ENCODE assay signal across 21 mouse cellular contexts in genomic region chr3:103774009-103774408, GRCm38 (mm10). TPM values are rescaled to one million over a fixed set of nuclear protein-coding genes. Genes with fewer than 3 reads are reported as not detected.
DNase-seq lines count a peak whose midpoint lies in the region; ATAC-seq lines count a peak whose summit lies in the region.
"Had no signal": no experiment of that assay in that cellular context is flagged by ENCODE, and none has a peak within 500 bp of the region (broad histone marks: within the 10 kb centered on the region; RNA-seq: fewer than 3 reads in every experiment).

No protein-coding gene starts in this region.

- ATAC-seq in heart, embryonic 16.5 days (replicated peaks; ENCODE audit: extremely low read depth, insufficient read depth, low FRiP score), result peak; percentile 34; the same call in 1 of the 2 replicates
- no peak for ATAC-seq in midbrain, embryonic 14.5 days (ENCODE audit: low FRiP score, low TSS enrichment)
- no peak for ATAC-seq in midbrain, embryonic 11.5 days (ENCODE audit: low FRiP score)

- peaks cover 34% of the 10 kb centered on the region for H3K4me1 ChIP-seq in heart, embryonic 16.5 days (ENCODE audit: control insufficient read depth, insufficient read depth, low read length)
- no peaks in the 10 kb centered on the region for H3K4me1 ChIP-seq in midbrain, embryonic 14.5 days (ENCODE audit: control insufficient read depth, insufficient read depth, low read length)
- H3K4me1 ChIP-seq in midbrain, embryonic 11.5 days (ENCODE audit: control insufficient read depth, insufficient read depth, low read length), result no peaks in the 10 kb centered on the region
- peaks cover 24% of the 10 kb centered on the region for H3K4me1 ChIP-seq in brown adipose tissue, adult 24 weeks (ENCODE audit: control insufficient read depth, insufficient read depth, insufficient read length, low read length)
- H3K4me1 ChIP-seq: forebrain, embryonic 10.5 days; midbrain, embryonic 15.5 days; neural tube, embryonic 12.5 days had no signal

- H3K4me2 ChIP-seq in heart, embryonic 16.5 days (ENCODE audit: low read depth, low read length), result no peak overlapping the region
- H3K4me2 ChIP-seq in midbrain, embryonic 14.5 days (ENCODE audit: low read length), result no peak overlapping the region
- no peak overlapping the region for H3K4me2 ChIP-seq in midbrain, embryonic 11.5 days
- H3K4me2 ChIP-seq: embryonic facial prominence, embryonic 13.5 days; hindbrain, embryonic 14.5 days; midbrain, embryonic 15.5 days; neural tube, embryonic 12.5 days had no signal

- peak overlapping the region; percentile 98 for H3K27ac ChIP-seq in heart, embryonic 16.5 days (ENCODE audit: low read length)
- H3K27ac ChIP-seq in midbrain, embryonic 14.5 days (replicated peaks; ENCODE audit: low read depth, low read length), result no peak overlapping the region
- no peak overlapping the region for H3K27ac ChIP-seq in midbrain, embryonic 11.5 days (ENCODE audit: low read depth, low read length)
- H3K27ac ChIP-seq in brown adipose tissue, adult 24 weeks (replicated peaks; ENCODE audit: low read depth, low read length), result 0 out of 2 replicates have a peak overlapping the region, but pooled peaks have one; percentile 42
- H3K27ac ChIP-seq: embryonic facial prominence, embryonic 13.5 days; forebrain, embryonic 10.5 days; hindbrain, embryonic 14.5 days; midbrain, embryonic 15.5 days; neural tube, embryonic 12.5 days had no signal

- no peak overlapping the region for H3K9ac ChIP-seq in heart, embryonic 16.5 days (ENCODE audit: low read length)
- no peak overlapping the region for H3K9ac ChIP-seq in midbrain, embryonic 14.5 days (replicated peaks; ENCODE audit: low read length)
- H3K9ac ChIP-seq in midbrain, embryonic 11.5 days (ENCODE audit: low read length), result no peak overlapping the region
- H3K9ac ChIP-seq: embryonic facial prominence, embryonic 13.5 days; hindbrain, embryonic 14.5 days; midbrain, embryonic 15.5 days; neural tube, embryonic 12.5 days had no signal

- H3K9me3 ChIP-seq in heart, embryonic 16.5 days (replicated peaks; ENCODE audit: control insufficient read depth, low read length), result no peaks in the 10 kb centered on the region
- no peaks in the 10 kb centered on the region for H3K9me3 ChIP-seq in midbrain, embryonic 14.5 days (ENCODE audit: control insufficient read depth, low read length)
- no peaks in the 10 kb centered on the region for H3K9me3 ChIP-seq in midbrain, embryonic 11.5 days (ENCODE audit: control insufficient read depth, low read length)
- H3K9me3 ChIP-seq: embryonic facial prominence, embryonic 13.5 days; forebrain, embryonic 10.5 days; midbrain, embryonic 15.5 days; neural tube, embryonic 12.5 days had no signal

- H3K27me3 ChIP-seq in heart, embryonic 16.5 days (ENCODE audit: control insufficient read depth, insufficient read depth, low read length), result no peaks in the 10 kb centered on the region
- no peaks in the 10 kb centered on the region for H3K27me3 ChIP-seq in midbrain, embryonic 14.5 days (ENCODE audit: control insufficient read depth, insufficient read depth, low read length)
- H3K27me3 ChIP-seq in midbrain, embryonic 11.5 days (ENCODE audit: control insufficient read depth, insufficient read depth, low read length), result no peaks in the 10 kb centered on the region
- H3K27me3 ChIP-seq: embryonic facial prominence, embryonic 13.5 days; midbrain, embryonic 15.5 days; neural tube, embryonic 12.5 days had no signal

- H3K4me3 ChIP-seq in heart, embryonic 16.5 days (ENCODE audit: low read length), result no peak overlapping the region
- H3K4me3 ChIP-seq in midbrain, embryonic 14.5 days (replicated peaks; ENCODE audit: low read depth, low read length), result no peak overlapping the region
- no peak overlapping the region for H3K4me3 ChIP-seq in midbrain, embryonic 11.5 days (ENCODE audit: low read depth, low read length)
- H3K4me3 ChIP-seq in brown adipose tissue, adult 24 weeks (ENCODE audit: insufficient read depth, low read depth, low read length), result no peak overlapping the region
- H3K4me3 ChIP-seq: embryonic facial prominence, embryonic 13.5 days; forebrain, embryonic 10.5 days; midbrain, embryonic 15.5 days; neural tube, embryonic 12.5 days had no signal

- WGBS in heart, embryonic 16.5 days, result 74% methylated on average over 15 of the region's 15 CpGs
- 85% methylated on average over 15 of the region's 15 CpGs for WGBS in midbrain, embryonic 14.5 days
- WGBS in midbrain, embryonic 11.5 days, result 90% methylated on average over 15 of the region's 15 CpGs

- no peak for DNase-seq in heart, adult 8-10 months (ENCODE audit: low spot score)
- peak; percentile 8 for DNase-seq in midbrain, embryonic 14.5 days
- no peak for DNase-seq in midbrain, embryonic 11.5 days (ENCODE audit: low spot score, missing footprints)
- peak; percentile 73 for DNase-seq in thymus, postnatal 25 days
- DNase-seq in embryo, embryonic 9.5 days (ENCODE audit: extremely low spot score), result no peak
- no peak for DNase-seq in cerebellum, adult 11-12 months
- DNase-seq: cerebellum, postnatal 10 days; layer of hippocampus, adult 9-11 months; lung, postnatal 36 days had no signal

- H3K36me3 ChIP-seq in heart, embryonic 16.5 days (ENCODE audit: control insufficient read depth, insufficient read depth), result peaks cover 10% of the 10 kb centered on the region
- peaks cover 18% of the 10 kb centered on the region for H3K36me3 ChIP-seq in midbrain, embryonic 14.5 days (ENCODE audit: control insufficient read depth, insufficient read depth, low read length)
- H3K36me3 ChIP-seq in midbrain, embryonic 11.5 days (ENCODE audit: control insufficient read depth, insufficient read depth, low read length), result peaks cover 2% of the 10 kb centered on the region; the same call in 1 of the 2 replicates

RNA-seq across cellular contexts. Expression of gene Hipk1, which starts 17.4 kb away (rescaled TPM):
- 10.8 and 11.6 TPM in 2 replicates for polyA plus RNA-seq in heart, embryonic 16.5 days (2015; fragmentation: Nextera tagmentation; extraction: Ambion mirVana)
- 100 to 1,000 TPM in 1 of 4 experiments, 10 to 100 TPM in 3; 83.0 to 105 (median 93.9) TPM for total RNA-seq in heart, adult 8-10 months (2022)
- 18.9 and 22.1 TPM in 2 replicates for polyA plus RNA-seq in midbrain, embryonic 14.5 days (2014; fragmentation: Nextera tagmentation; extraction: Ambion mirVana)
- 15.9 and 16.6 TPM in 2 replicates for polyA plus RNA-seq in midbrain, embryonic 11.5 days (2014; fragmentation: Nextera tagmentation; extraction: Ambion mirVana)
- polyA plus RNA-seq in brown adipose tissue, adult 24 weeks (2012; ENCODE audit: insufficient read depth, insufficient read length, missing spikeins), result 48.2 and 54.0 TPM in 2 replicates

RNA-seq across cellular contexts. Expression of gene Gm10964, which starts 34.8 kb away (rescaled TPM):
- polyA plus RNA-seq in heart, embryonic 16.5 days (2015; fragmentation: Nextera tagmentation; extraction: Ambion mirVana), result not detected in 2 replicates
- total RNA-seq in heart, adult 8-10 months (2022), result not detected
- polyA plus RNA-seq in midbrain, embryonic 14.5 days (2014; fragmentation: Nextera tagmentation; extraction: Ambion mirVana), result not detected in 2 replicates
- not detected in 2 replicates for polyA plus RNA-seq in midbrain, embryonic 11.5 days (2014; fragmentation: Nextera tagmentation; extraction: Ambion mirVana)
- polyA plus RNA-seq in brown adipose tissue, adult 24 weeks (2012; ENCODE audit: insufficient read depth, insufficient read length, missing spikeins), result not detected in 2 replicates
- total RNA-seq: adrenal gland, adult 18-20 months; left cerebral cortex, postnatal 25 days; liver, adult 2 months had no signal
- polyA plus RNA-seq: embryonic facial prominence, embryonic 13.5 days; forebrain, embryonic 10.5 days; hindbrain, embryonic 14.5 days; kidney, embryonic 16.5 days; liver, adult 2 months; midbrain, embryonic 15.5 days; neural tube, embryonic 12.5 days; testis, adult 2 months had no signal

RNA-seq across cellular contexts. Expression of gene Dclre1b, which starts 35.2 kb away (rescaled TPM):
- polyA plus RNA-seq in heart, embryonic 16.5 days (2015; fragmentation: Nextera tagmentation; extraction: Ambion mirVana), result 17.1 and 18.7 TPM in 2 replicates
- 1 to 10 TPM; 5.3 to 9.6 (median 7.2) TPM for total RNA-seq in heart, adult 8-10 months (2022)
- polyA plus RNA-seq in midbrain, embryonic 14.5 days (2014; fragmentation: Nextera tagmentation; extraction: Ambion mirVana), result 23.0 and 29.2 TPM in 2 replicates
- polyA plus RNA-seq in midbrain, embryonic 11.5 days (2014; fragmentation: Nextera tagmentation; extraction: Ambion mirVana), result 36.3 and 44.6 TPM in 2 replicates
- 6.9 and 8.4 TPM in 2 replicates for polyA plus RNA-seq in brown adipose tissue, adult 24 weeks (2012; ENCODE audit: insufficient read depth, insufficient read length, missing spikeins)

RNA-seq across cellular contexts. Expression of gene Ap4b1, which starts 35.3 kb away (rescaled TPM):
- 16.2 and 17.2 TPM in 2 replicates for polyA plus RNA-seq in heart, embryonic 16.5 days (2015; fragmentation: Nextera tagmentation; extraction: Ambion mirVana)
- total RNA-seq in heart, adult 8-10 months (2022), result 10 to 100 TPM; 14.0 to 16.6 (median 15.9) TPM
- 20.1 and 25.4 TPM in 2 replicates for polyA plus RNA-seq in midbrain, embryonic 14.5 days (2014; fragmentation: Nextera tagmentation; extraction: Ambion mirVana)
- 22.8 and 25.6 TPM in 2 replicates for polyA plus RNA-seq in midbrain, embryonic 11.5 days (2014; fragmentation: Nextera tagmentation; extraction: Ambion mirVana)
- polyA plus RNA-seq in brown adipose tissue, adult 24 weeks (2012; ENCODE audit: insufficient read depth, insufficient read length, missing spikeins), result 8.6 and 10.6 TPM in 2 replicates

RNA-seq across cellular contexts. Expression of gene Gm43064, which starts 35.4 kb away (rescaled TPM):
- 0.30 and 0.32 TPM in 2 replicates for polyA plus RNA-seq in heart, embryonic 16.5 days (2015; fragmentation: Nextera tagmentation; extraction: Ambion mirVana)
- not detected for total RNA-seq in heart, adult 8-10 months (2022)
- polyA plus RNA-seq in midbrain, embryonic 14.5 days (2014; fragmentation: Nextera tagmentation; extraction: Ambion mirVana), result 0.18 TPM in 1 of 2 replicates, not detected in the other
- 0.15 TPM in 1 of 2 replicates, not detected in the other for polyA plus RNA-seq in midbrain, embryonic 11.5 days (2014; fragmentation: Nextera tagmentation; extraction: Ambion mirVana)
- polyA plus RNA-seq in brown adipose tissue, adult 24 weeks (2012; ENCODE audit: insufficient read depth, insufficient read length, missing spikeins), result not detected in 2 replicates

Comparison
In these comparisons a context has a peak if more than half of its experiments do, and no peak if none do; other contexts are left out.
1. DNase-seq: peak in midbrain, embryonic 14.5 days (single experiment) and thymus, postnatal 25 days (single experiment); none in heart, adult 8-10 months (single experiment), midbrain, embryonic 11.5 days (single experiment), embryo, embryonic 9.5 days (single experiment) and cerebellum, adult 11-12 months (single experiment).
2. H3K27ac ChIP-seq: peak in heart, embryonic 16.5 days (single experiment) and brown adipose tissue, adult 24 weeks (single experiment); none in midbrain, embryonic 14.5 days (single experiment) and midbrain, embryonic 11.5 days (single experiment).